Mouse (Mus musculus): Measurements from ENCODE around the gene Tspo. TPM values are rescaled to one million over a fixed set of nuclear protein-coding genes. Genes with fewer than 3 reads are reported as not detected.

The Tspo gene
- total RNA-seq, 2 experiments from 2014 or later, result 25.5 to 38.0 TPM

Small RNA genes lying within 50 kb of the gene (microRNA-seq; reads per million reads assigned to microRNA genes)
- gene Gm24575, result not detected

Other genes with a start within 250 kb of the Tspo start
- gene Arfgap3, start 213.3 kb upstream of the Tspo start, total RNA-seq (2021), result 10 to 100 TPM; 25.4 to 27.4 TPM
- 10 to 100 TPM; 62.7 to 66.9 TPM for gene Pacsin2, start 99.0 kb upstream of the Tspo start, total RNA-seq (2021)
- 1 to 10 TPM; 7.2 to 8.2 TPM for gene Ttll1, start 52.7 kb upstream of the Tspo start, total RNA-seq (2021)
- gene Bik, start 36.7 kb upstream of the Tspo start, total RNA-seq (2021), result 1 to 10 TPM; 2.7 to 4.0 TPM
- gene Mcat, start 195 bp downstream of the Tspo start, total RNA-seq (2021), result 10 to 100 TPM; 29.8 to 31.3 TPM
- gene Ttll12, start 31.6 kb downstream of the Tspo start, total RNA-seq (2021), result 10 to 100 TPM; 15.5 to 17.6 TPM
- gene Scube1, start 161.4 kb downstream of the Tspo start, total RNA-seq (2021), result 1 to 10 TPM; 3.3 to 4.6 TPM
- gene Mpped1, start 215.9 kb downstream of the Tspo start, total RNA-seq (2021), result 1 to 10 TPM in 1 of 2 experiments, under 1 TPM in 1; 0.42 to 1.1 TPM

Data from gastrocnemius, postnatal 4 days (tissue).